Mouse (Mus musculus) liver, postnatal 0 days (tissue): ENCODE measurements at regions not wholly inside any gene's neighbourhood (a gene's known extent, or its start where the extent isn't known, plus 50 kb on each side); places are given as distances from the start of the nearest gene placed in this dataset.

Experiments
- CTCF ChIP-seq: sonication (generic); IDR thresholded peaks from 2 replicates; pipeline ENCODE4 v1.5.1; 2016; ENCODE audit warnings: antibody characterized with exemption, low read depth
- EP300 ChIP-seq: IDR thresholded peaks from 2 replicates; pipeline ENCODE4 v1.6.1; 2016; ENCODE audit warnings: antibody characterized with exemption, low read depth, mild to moderate bottlenecking

DNA sequence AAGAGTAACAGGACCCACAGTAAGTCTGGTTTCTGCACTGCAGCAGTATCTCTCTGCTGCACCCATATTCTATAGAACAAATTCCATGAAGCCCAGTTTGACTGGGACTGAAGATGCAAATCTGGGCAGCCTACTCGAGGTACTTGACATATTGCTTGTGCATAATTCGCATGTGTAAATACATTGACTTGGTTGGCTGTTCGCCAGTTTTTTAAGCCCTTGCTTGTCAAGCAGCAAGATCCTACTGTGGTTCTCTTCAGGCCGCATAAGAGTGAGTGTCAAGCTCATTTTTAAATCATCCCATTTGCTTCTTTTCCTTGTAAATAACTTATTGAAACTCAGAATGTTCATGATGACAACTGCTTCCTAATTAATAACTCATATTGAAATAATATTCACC lies 389.1 kb downstream of the Tns3 start:
- TF ChIP-seq EP300 (no peak), CTCF (no peak)
